Mouse (Mus musculus): ENCODE results near the gene Bfsp1. TPM values are rescaled to one million over a fixed set of nuclear protein-coding genes. Genes with fewer than 3 reads are reported as not detected.

Gene Bfsp1
- polyA plus RNA-seq (2021; fragmentation: Nextera tagmentation), result 0.26 and 0.51 TPM in 2 replicates
- long read RNA-seq, experiment 1, result 0 reads
- long read RNA-seq, experiment 2, partial matches to known transcripts, result 0 of 2 reads
- long read RNA-seq, experiment 2, other reads (novel, unspliced or antisense), result 0 of 2 reads

GRCm38 (mm10) chr2:143862484-143863231 is at the start of gene Bfsp1:
Gene Bfsp1 (minus strand): TSS chr2:143863173.

Other genes with a start within 250 kb of the Bfsp1 start
- gene Dstn, start 52.1 kb upstream of the Bfsp1 start, polyA plus RNA-seq (2021; fragmentation: Nextera tagmentation), result 278 and 293 TPM in 2 replicates
- 19.6 and 21.2 TPM in 2 replicates for gene Rrbp1, start 148.1 kb upstream of the Bfsp1 start, polyA plus RNA-seq (2021; fragmentation: Nextera tagmentation)
- not detected in 2 replicates for gene Banf2, start 169.9 kb upstream of the Bfsp1 start, polyA plus RNA-seq (2021; fragmentation: Nextera tagmentation)